In genomic region chr8:35960867-35961614, GRCm38 (mm10) we compare ENCODE assay signal across 11 mouse cellular contexts.
A peak's percentile ranks its signal among the peaks of the same experiment; 100 is the strongest.
DNase-seq lines count a peak whose midpoint lies in the region; ATAC-seq and TF ChIP-seq lines count a peak whose summit lies in the region.
"Had no signal": no experiment of that assay in that cellular context is flagged by ENCODE, and none has a peak within 500 bp of the region (broad histone marks: within the 10 kb centered on the region; RNA-seq: fewer than 3 reads in every experiment).

No protein-coding gene starts in this region.

- TF ChIP-seq EP300 in CH12.LX (IDR thresholded peaks at IDR 0.05; ENCODE audit: low read length) = no peak

- DNase-seq in embryonic facial prominence, embryonic 10.5 days (ENCODE audit: low spot score) = no peak
- DNase-seq in kidney, postnatal 4 days = no peak
- DNase-seq in CH12.LX (ENCODE audit: extremely low read depth) = no peak
- no peak for DNase-seq in forebrain, postnatal 0 days
- no peak for DNase-seq in left cerebral cortex, adult 8-10 months (ENCODE audit: low spot score in 2 of 2)
- DNase-seq in cerebellum, adult 11-12 months = no peak
- DNase-seq: kidney, adult 11 months; lung, adult 18-20 months; thymus, adult 18-20 months had no signal

- H3K4me1 ChIP-seq in embryonic facial prominence, embryonic 13.5 days = peaks cover 5% of the 10 kb centered on the region; the same call in 1 of the 2 replicates
- H3K4me1 ChIP-seq in embryonic facial prominence, embryonic 10.5 days = peaks cover 34% of the 10 kb centered on the region
- peaks cover 16% of the 10 kb centered on the region; the same call in 1 of the 2 replicates for H3K4me1 ChIP-seq in kidney, embryonic 14.5 days (ENCODE audit: control insufficient read depth, insufficient read depth, low read length)
- H3K4me1 ChIP-seq in CH12.LX (ENCODE audit: control insufficient read depth in 1 of 2, insufficient read depth in 2 of 2) = no peaks in the 10 kb centered on the region
- peaks cover 6% of the 10 kb centered on the region; the same call in 1 of the 2 replicates for H3K4me1 ChIP-seq in forebrain, postnatal 0 days (ENCODE audit: insufficient read depth)

- no peak overlapping the region for H3K27ac ChIP-seq in embryonic facial prominence, embryonic 13.5 days
- no peak overlapping the region for H3K27ac ChIP-seq in embryonic facial prominence, embryonic 10.5 days (replicated peaks)
- no peak overlapping the region for H3K27ac ChIP-seq in kidney, embryonic 14.5 days (ENCODE audit: low read depth, low read length)
- no peak overlapping the region for H3K27ac ChIP-seq in CH12.LX (ENCODE audit: insufficient read depth, low read depth)
- H3K27ac ChIP-seq in forebrain, postnatal 0 days (ENCODE audit: low read depth, low read length) = no peak overlapping the region

- no peak for TF ChIP-seq RAD21 in CH12.LX (IDR thresholded peaks at IDR 0.05; ENCODE audit: low read depth, low read length)

- H3K4me3 ChIP-seq in embryonic facial prominence, embryonic 13.5 days = no peak overlapping the region
- H3K4me3 ChIP-seq in embryonic facial prominence, embryonic 10.5 days = no peak overlapping the region
- no peak overlapping the region for H3K4me3 ChIP-seq in kidney, embryonic 14.5 days (ENCODE audit: low read length)
- no peak overlapping the region for H3K4me3 ChIP-seq in CH12.LX (replicated peaks in 1 of 3; ENCODE audit: low read depth in 2 of 3, low read length in 2 of 3, poor library complexity in 1 of 3)
- no peak overlapping the region for H3K4me3 ChIP-seq in forebrain, postnatal 0 days (ENCODE audit: low read depth, low read length)

- TF ChIP-seq CTCF in CH12.LX (conservative IDR thresholded peaks at IDR 0.05 in 1 of 2, IDR thresholded peaks at IDR 0.05 in 1 of 2; ENCODE audit: low read depth in 2 of 2, low read length in 2 of 2) = no peak
- TF ChIP-seq CTCF in forebrain, postnatal 0 days (IDR thresholded peaks at IDR 0.05; ENCODE audit: low read depth) = no peak

- H3K36me3 ChIP-seq in embryonic facial prominence, embryonic 13.5 days = no peaks in the 10 kb centered on the region
- H3K36me3 ChIP-seq in embryonic facial prominence, embryonic 10.5 days (replicated peaks) = no peaks in the 10 kb centered on the region
- no peaks in the 10 kb centered on the region for H3K36me3 ChIP-seq in kidney, embryonic 14.5 days (ENCODE audit: control insufficient read depth, insufficient read depth, low read length)
- no peaks in the 10 kb centered on the region for H3K36me3 ChIP-seq in CH12.LX (replicated peaks in 1 of 2; ENCODE audit: control insufficient read depth in 1 of 2, insufficient read depth in 1 of 2, low read length in 1 of 2)
- H3K36me3 ChIP-seq in forebrain, postnatal 0 days (ENCODE audit: insufficient read depth) = no peaks in the 10 kb centered on the region

- in situ Hi-C loops in CH12.LX (cut with MboI; ENCODE audit: low pct_ligation_motif_present, low pct_unique_long_range_greater_than_20kb, low sequenced_read_pairs) = no loop called here

- dilution Hi-C loops in CH12.LX (cut with MboI; ENCODE audit: extremely low pct_ligation_motif_present, extremely low pct_unique_long_range_greater_than_20kb, low sequenced_read_pairs) = no loop called here

- TF ChIP-seq POLR2A in CH12.LX (IDR thresholded peaks at IDR 0.05; ENCODE audit: low read depth, low read length) = no peak

- H3K4me2 ChIP-seq in embryonic facial prominence, embryonic 13.5 days = 0 out of 2 replicates have a peak overlapping the region, but pooled peaks have one; percentile 24
- H3K4me2 ChIP-seq in kidney, embryonic 14.5 days (replicated peaks; ENCODE audit: low read depth, low read length) = peak overlapping the region; percentile 2; the same call in 1 of the 2 replicates
- H3K4me2 ChIP-seq in CH12.LX (ENCODE audit: insufficient read depth, low read depth, poor library complexity, severe bottlenecking) = no peak overlapping the region
- H3K4me2 ChIP-seq in forebrain, postnatal 0 days (ENCODE audit: low read depth) = no peak overlapping the region; the same call in 1 of the 2 replicates

- ATAC-seq in embryonic facial prominence, embryonic 13.5 days (ENCODE audit: insufficient number of reproducible peaks, insufficient read depth, low FRiP score, low TSS enrichment, low read depth) = no peak
- no peak for ATAC-seq in kidney, embryonic 14.5 days (ENCODE audit: low FRiP score, low TSS enrichment)
- ATAC-seq in forebrain, postnatal 0 days = peak; percentile 36; the same call in 1 of the 2 replicates

- no peaks in the 10 kb centered on the region for H3K27me3 ChIP-seq in embryonic facial prominence, embryonic 13.5 days
- H3K27me3 ChIP-seq in embryonic facial prominence, embryonic 10.5 days (replicated peaks; ENCODE audit: low read depth, poor library complexity, severe bottlenecking) = no peaks in the 10 kb centered on the region
- no peaks in the 10 kb centered on the region for H3K27me3 ChIP-seq in kidney, embryonic 14.5 days (ENCODE audit: control insufficient read depth, insufficient read depth, low read length)
- H3K27me3 ChIP-seq in CH12.LX (replicated peaks) = no peaks in the 10 kb centered on the region
- H3K27me3 ChIP-seq in forebrain, postnatal 0 days (ENCODE audit: insufficient read depth, low read length) = no peaks in the 10 kb centered on the region

- no peaks in the 10 kb centered on the region for H3K9me3 ChIP-seq in embryonic facial prominence, embryonic 13.5 days
- H3K9me3 ChIP-seq in embryonic facial prominence, embryonic 10.5 days = no peaks in the 10 kb centered on the region
- H3K9me3 ChIP-seq in kidney, embryonic 14.5 days (ENCODE audit: control insufficient read depth, low read length) = no peaks in the 10 kb centered on the region
- H3K9me3 ChIP-seq in CH12.LX (replicated peaks; ENCODE audit: low read length) = no peaks in the 10 kb centered on the region
- no peaks in the 10 kb centered on the region for H3K9me3 ChIP-seq in forebrain, postnatal 0 days (ENCODE audit: low read length)

- H3K9ac ChIP-seq in embryonic facial prominence, embryonic 13.5 days = no peak overlapping the region
- H3K9ac ChIP-seq in kidney, embryonic 14.5 days (ENCODE audit: low read depth, low read length) = no peak overlapping the region
- H3K9ac ChIP-seq in CH12.LX (ENCODE audit: insufficient read depth, low read depth) = no peak overlapping the region
- H3K9ac ChIP-seq in forebrain, postnatal 0 days = no peak overlapping the region

- 71% methylated on average over 9 of the region's 9 CpGs for WGBS in embryonic facial prominence, embryonic 13.5 days
- 74% methylated on average over 9 of the region's 9 CpGs for WGBS in embryonic facial prominence, embryonic 10.5 days
- WGBS in kidney, embryonic 14.5 days = 54% methylated on average over 9 of the region's 9 CpGs
- 56% methylated on average over 9 of the region's 9 CpGs for WGBS in forebrain, postnatal 0 days

- no peaks in the 10 kb centered on the region for H3K79me2 ChIP-seq in CH12.LX (replicated peaks; ENCODE audit: control insufficient read depth, extremely low read depth, insufficient read depth, poor library complexity, severe bottlenecking)

TF ChIP-seq in CH12.LX, 34 proteins besides CTCF, POLR2A, EP300 and RAD21:
- TF ChIP-seq BHLHE40 (IDR thresholded peaks at IDR 0.05; ENCODE audit: low read depth, low read length) (0 out of 2 replicates have a peak, but pooled peaks have one; percentile 22), GABPA (IDR thresholded peaks at IDR 0.05; ENCODE audit: insufficient replicate concordance, low read depth, low read length) (no peak)

Comparison
In these comparisons a context has a peak if more than half of its experiments do, and no peak if none do; other contexts are left out.
1. H3K4me2 ChIP-seq: peak in embryonic facial prominence, embryonic 13.5 days (single experiment) and kidney, embryonic 14.5 days (single experiment); none in CH12.LX (single experiment) and forebrain, postnatal 0 days (single experiment).